Mouse (Mus musculus): ENCODE results near the gene Kcnk4. TPM values are rescaled to one million over a fixed set of nuclear protein-coding genes. Genes with fewer than 3 reads are reported as not detected.

Gene Kcnk4
- total RNA-seq, 1 experiment from 2014 or later: 0.93 TPM

GRCm38 (mm10) chr19:6968491-6969271, 34.4 kb upstream of the Kcnk4 start:
- DNase-seq: peak; percentile 57

DNA sequence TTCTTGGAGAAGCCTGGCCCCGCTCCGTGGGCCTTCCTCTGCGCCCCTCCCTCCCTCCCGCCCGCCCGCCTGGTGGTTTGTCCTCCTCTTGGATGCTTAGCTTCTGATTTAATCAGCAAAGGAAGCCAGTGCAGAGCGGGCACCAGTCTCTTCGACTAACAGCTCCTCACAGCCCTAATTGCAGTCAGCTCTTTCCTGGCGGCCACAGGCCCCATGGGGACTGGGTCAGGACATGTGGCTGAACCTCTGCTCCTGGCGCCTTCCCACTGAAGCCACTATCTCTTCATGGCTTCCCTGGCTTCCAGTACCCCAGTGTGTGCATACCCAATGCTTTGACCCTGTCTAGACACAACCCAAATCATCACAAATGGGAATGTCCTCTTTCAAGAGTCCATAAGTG, 22.1 kb upstream of the Kcnk4 start:
- DNase-seq: peak; percentile 61

DNA sequence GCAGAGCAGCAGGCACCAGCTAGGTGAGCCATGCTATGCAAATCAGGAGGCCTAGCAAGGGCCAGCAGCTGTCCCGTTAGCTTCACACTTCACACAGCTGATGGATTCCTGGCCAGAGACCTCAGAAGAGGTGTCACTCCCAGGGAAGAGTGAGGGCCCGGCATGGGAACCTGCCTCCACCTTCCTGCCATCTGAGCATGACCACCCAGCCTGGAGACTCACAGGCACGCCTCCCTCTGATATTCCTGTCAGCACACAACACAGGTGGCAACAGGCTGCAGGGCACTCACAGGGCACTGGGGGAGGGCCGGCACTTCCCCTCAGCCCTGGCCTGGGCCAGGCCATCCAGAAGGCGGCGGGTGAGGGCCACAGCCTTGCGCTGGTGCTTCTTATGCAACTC, 21.1 kb upstream of the Kcnk4 start:
- DNase-seq: no peak

GRCm38 (mm10) chr19:6954046-6954445, 19.7 kb upstream of the Kcnk4 start:
- DNase-seq: peak; percentile 77

GRCm38 (mm10) chr19:6952712-6953037, 18.4 kb upstream of the Kcnk4 start:
- DNase-seq: peak; percentile 85

DNA sequence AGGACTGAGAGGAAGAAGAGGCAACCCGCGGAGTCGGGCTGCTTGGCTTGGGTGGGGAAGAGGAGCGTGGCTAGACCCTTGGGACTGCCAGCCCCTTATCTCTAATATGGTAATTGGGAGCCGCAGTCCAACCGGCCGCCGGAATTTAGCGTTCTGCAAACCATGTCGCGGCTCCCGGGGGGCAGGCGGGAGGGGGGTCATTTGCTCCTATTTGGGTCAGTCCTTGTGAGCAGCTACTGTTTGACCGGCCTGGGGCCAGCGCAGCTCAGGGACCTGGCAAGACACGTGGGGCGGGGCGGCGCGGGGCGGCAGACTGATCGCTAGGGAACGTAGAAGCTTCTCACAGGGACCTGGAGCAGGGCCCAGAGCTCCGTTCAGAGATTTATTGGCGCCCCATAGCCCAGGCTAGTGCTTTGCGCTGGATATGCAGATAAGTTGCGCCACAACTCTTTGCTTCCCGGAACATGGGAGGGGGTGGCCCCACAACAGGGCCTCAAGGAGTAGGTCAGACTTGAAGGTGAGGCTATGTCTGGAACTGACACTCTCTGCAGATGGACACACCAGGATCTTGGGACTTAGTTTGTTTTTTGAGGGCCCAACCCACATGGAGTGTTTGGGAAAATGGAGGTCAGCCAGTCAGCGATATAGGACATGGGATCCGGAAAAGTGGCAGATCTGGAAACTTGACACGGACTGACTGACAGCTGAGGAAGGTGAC, 17.8 kb upstream of the Kcnk4 start:
- peak; percentile 95 for DNase-seq

- peak; percentile 97 for DNase-seq
Observed at GRCm38 (mm10) chr19:6951381-6951968, 17.2 kb upstream of the Kcnk4 start.

DNA sequence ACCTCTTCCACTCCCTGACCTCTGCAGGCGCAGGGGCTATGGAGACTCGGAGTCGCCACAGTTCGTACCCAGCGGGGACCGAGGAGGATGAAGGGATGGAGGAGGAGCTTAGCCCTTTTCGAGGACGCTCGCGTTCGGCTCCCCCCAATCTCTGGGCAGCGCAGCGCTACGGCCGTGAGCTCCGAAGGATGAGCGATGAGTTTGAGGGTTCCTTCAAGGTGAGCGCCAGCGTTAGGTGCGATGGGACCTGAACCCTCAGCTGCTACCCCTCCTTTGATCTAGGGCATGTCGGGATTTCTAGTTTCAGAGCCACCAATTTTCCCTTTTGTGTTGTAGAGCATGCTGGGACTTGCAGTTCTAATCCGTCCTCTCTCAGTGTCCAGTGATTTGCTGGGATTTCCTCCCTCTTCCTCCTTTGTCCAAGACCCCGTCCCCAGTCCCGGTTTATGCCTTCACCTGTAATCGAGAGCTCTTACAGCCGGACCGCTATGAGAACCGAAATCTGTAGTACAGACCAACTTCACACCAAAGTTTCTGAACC, 16.4 kb upstream of the Kcnk4 start:
- peak; percentile 73 for DNase-seq

- no peak for DNase-seq
Observed at GRCm38 (mm10) chr19:6949951-6950350, 15.6 kb upstream of the Kcnk4 start.

DNA sequence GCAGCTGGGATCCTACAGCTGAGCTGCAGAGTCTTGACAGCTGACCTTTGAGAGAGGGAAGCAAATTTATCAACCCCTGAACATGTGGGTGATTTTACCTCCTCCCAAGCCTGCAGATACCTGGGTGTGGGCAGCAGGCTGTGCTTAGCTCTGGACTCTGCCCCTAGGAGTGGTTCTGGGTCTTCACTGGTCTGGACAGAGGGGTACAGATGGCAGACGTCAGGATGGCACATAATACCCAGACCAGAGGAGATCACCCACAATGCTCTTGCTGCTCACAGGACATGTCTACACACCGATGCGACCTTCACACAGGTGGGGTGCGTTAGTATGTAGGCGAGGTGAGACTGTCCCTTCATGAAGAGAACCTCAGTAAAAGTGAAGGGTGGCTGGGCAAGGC, 15.2 kb upstream of the Kcnk4 start:
- no peak for DNase-seq

- no peak for DNase-seq
Observed at GRCm38 (mm10) chr19:6948186-6948585, 13.9 kb upstream of the Kcnk4 start.

- DNase-seq: no peak
Observed at GRCm38 (mm10) chr19:6947742-6948141, 13.4 kb upstream of the Kcnk4 start.

GRCm38 (mm10) chr19:6943709-6944108, 9.4 kb upstream of the Kcnk4 start:
- DNase-seq: no peak

- no peak for DNase-seq
Observed at GRCm38 (mm10) chr19:6942764-6943163, 8.4 kb upstream of the Kcnk4 start.

- DNase-seq: peak; percentile 98
Observed at GRCm38 (mm10) chr19:6942249-6942691, 8.0 kb upstream of the Kcnk4 start, which contains the start of gene Gpr137. Gene Gpr137 (minus strand): TSS chr19:6942480.

- peak; percentile 97 for DNase-seq
Observed at GRCm38 (mm10) chr19:6941372-6942248, 7.3 kb upstream of the Kcnk4 start, which contains the start of gene Bad. Gene Bad (plus strand): TSS chr19:6941861.

- no peak for DNase-seq
Observed at GRCm38 (mm10) chr19:6940396-6941351, 6.4 kb upstream of the Kcnk4 start.

DNA sequence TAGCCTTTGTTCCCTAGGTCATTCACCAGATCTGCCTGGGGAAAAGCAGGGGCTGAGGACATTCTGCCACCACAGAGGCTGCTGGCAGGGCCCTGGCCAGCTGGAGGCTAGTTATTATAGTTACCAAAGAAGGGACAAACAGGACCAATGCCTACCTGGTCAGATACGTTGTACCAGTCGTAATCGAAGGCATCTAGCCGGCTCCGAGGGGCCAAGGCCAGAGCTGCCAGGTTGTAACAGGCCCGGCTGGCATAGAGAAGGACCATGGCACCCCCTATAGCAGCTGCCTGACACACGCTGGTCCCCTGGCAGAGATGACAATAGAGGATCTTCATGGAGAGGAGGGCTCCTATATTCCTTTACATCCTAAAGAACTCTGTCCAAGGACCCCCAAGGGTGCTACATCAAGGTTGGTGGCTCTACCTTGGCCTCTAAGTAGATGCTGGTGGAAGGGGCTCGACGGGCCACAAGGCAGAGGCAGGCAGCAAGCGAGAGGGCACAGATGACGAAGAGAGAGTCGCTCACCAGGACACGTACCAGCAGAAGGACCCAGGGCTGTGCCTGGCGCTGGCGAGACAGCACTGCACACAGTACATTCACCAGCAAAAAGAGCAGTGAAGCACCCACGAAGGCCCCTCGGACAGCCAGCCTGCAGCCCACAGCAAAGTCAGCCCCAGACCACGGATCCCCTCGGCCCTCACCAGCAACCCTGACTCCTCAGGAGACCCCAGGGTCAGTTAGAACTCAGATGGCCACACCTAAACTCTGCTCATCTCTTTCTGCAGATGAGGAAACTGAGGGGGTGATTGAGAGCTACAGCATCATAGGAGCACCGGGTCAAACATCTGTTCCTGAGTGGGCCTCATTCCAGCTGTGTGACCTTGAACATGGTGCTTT, 5.0 kb upstream of the Kcnk4 start:
- DNase-seq: no peak

Data from adrenal gland, postnatal 14 days (tissue).